Mouse (Mus musculus) kidney, embryonic 16.5 days (tissue): ENCODE measurements around the gene Slc35f4. TPM values are rescaled to one million over a fixed set of nuclear protein-coding genes. Genes with fewer than 3 reads are reported as not detected.
A peak's percentile ranks its signal among the peaks of the same experiment; 100 is the strongest.

Experiments
- ATAC-seq: fragments of 200-750 bp; cut with Nextera tagmentation; 2 replicates; pipeline ENCODE4 v1.8.0; 2017; ENCODE audit warnings: moderate TSS enrichment; ENCODE audit not compliant: low FRiP score, low TSS enrichment
- H3K27ac ChIP-seq: fragments of 300-500 bp; sonication (generic); 2 replicates; pipeline ENCODE4 v1.5.1; 2014; ENCODE audit warnings: low read length
- H3K27me3 ChIP-seq: fragments of 300-500 bp; sonication (generic); 2 replicates; pipeline ENCODE4 v1.6.1; 2014; ENCODE audit warnings: low read length, control low read depth, mixed read lengths; ENCODE audit not compliant: insufficient read depth
- H3K36me3 ChIP-seq: fragments of 300-500 bp; sonication (generic); 2 replicates; pipeline ENCODE4 v1.6.1; 2014; ENCODE audit warnings: low read length, control low read depth, mixed read lengths; ENCODE audit not compliant: insufficient read depth
- H3K4me1 ChIP-seq: fragments of 300-500 bp; sonication (generic); 2 replicates; pipeline ENCODE4 v1.6.1; 2014; ENCODE audit warnings: low read length, control low read depth, mixed read lengths; ENCODE audit not compliant: insufficient read depth
- H3K4me2 ChIP-seq: fragments of 300-500 bp; sonication (generic); replicated peaks from 2 replicates; pipeline ENCODE4 v1.6.1; 2014; ENCODE audit warnings: low read depth, low read length
- H3K4me3 ChIP-seq: fragments of 300-500 bp; sonication (generic); 2 replicates; pipeline ENCODE4 v1.5.1; 2014; ENCODE audit warnings: mild to moderate bottlenecking, low read length
- H3K9ac ChIP-seq: fragments of 300-500 bp; sonication (generic); replicated peaks from 2 replicates; pipeline ENCODE4 v1.6.1; 2014; ENCODE audit warnings: low read length
- H3K9me3 ChIP-seq: fragments of 300-500 bp; sonication (generic); 2 replicates; pipeline ENCODE4 v1.6.1; 2016; ENCODE audit warnings: low read length, control low read depth
- WGBS: fragments of 180-500 bp; shearing (Covaris S2); extraction: QIAGEN DNeasy Blood & Tissue Kit; methylation state at CpG from one replicate; pipeline ENCODE4 v1.1.7; 2014; 5-methylcytosine and 5-hydroxymethylcytosine counted together
- polyA plus RNA-seq: library from polyadenylated mRNA; unstranded; fragments of >200 nt; fragmentation: Nextera tagmentation; extraction: Ambion mirVana; gene quantifications from 2 replicates; pipeline ENCODE4 v1.2.1, GENCODE M21; 2015

Slc35f4 gene
- not detected in 2 replicates for polyA plus RNA-seq

- H3K27ac ChIP-seq = no peak within 1 kb of the TSS
- peaks cover 7% of the 10 kb centered on the region; the same call in 1 of the 2 replicates for H3K4me1 ChIP-seq
- ATAC-seq = no peak
- 9% methylated on average over 6 of the region's 6 CpGs for WGBS
- H3K4me3 ChIP-seq = peak within 1 kb of the TSS; percentile 32
- H3K9ac ChIP-seq = no peak within 1 kb of the TSS
- peak within 1 kb of the TSS; percentile 53 for H3K4me2 ChIP-seq
- no peaks in the 10 kb centered on the region for H3K36me3 ChIP-seq
- no peaks in the 10 kb centered on the region for H3K9me3 ChIP-seq
- H3K27me3 ChIP-seq = peaks cover 6% of the 10 kb centered on the region
Observed at GRCm38 (mm10) chr14:49525931-49526291, at the start of gene Slc35f4. Gene Slc35f4 (minus strand): TSS chr14:49526046.

DNA sequence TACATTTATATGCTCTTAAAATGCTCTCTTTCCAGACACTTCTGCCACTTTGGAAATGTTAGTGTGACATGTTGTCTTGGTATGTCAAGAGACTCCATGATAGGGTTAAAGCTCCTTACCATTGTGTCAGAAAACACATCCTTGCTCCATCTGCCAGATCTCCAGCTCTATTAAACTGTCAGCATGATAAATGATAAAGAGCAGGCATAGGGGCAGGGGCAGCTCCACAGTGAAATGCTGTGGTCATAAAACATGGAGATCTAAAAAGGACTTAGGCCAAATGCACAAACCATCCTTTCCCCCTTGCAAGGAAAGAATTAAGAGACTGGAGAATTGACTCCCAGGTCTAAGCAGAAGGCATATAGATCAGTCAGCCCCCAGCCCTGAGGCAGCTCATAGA, 42.5 kb upstream of the Slc35f4 start:
- no peak overlapping the region for H3K4me3 ChIP-seq
- no peak overlapping the region for H3K9ac ChIP-seq
- H3K9me3 ChIP-seq = no peaks in the 10 kb centered on the region
- no peaks in the 10 kb centered on the region for H3K36me3 ChIP-seq
- no peak overlapping the region for H3K27ac ChIP-seq
- no peaks in the 10 kb centered on the region for H3K27me3 ChIP-seq
- no peak overlapping the region for H3K4me2 ChIP-seq
- ATAC-seq = no peak
- no peaks in the 10 kb centered on the region for H3K4me1 ChIP-seq

- Histone ChIP-seq H3K9ac (no peak overlapping the region), H3K4me3 (no peak overlapping the region), H3K36me3 (no peaks in the 10 kb centered on the region), H3K4me1 (no peaks in the 10 kb centered on the region), H3K27ac (no peak overlapping the region), H3K4me2 (no peak overlapping the region), H3K9me3 (no peaks in the 10 kb centered on the region), H3K27me3 (no peaks in the 10 kb centered on the region)
- no peak for ATAC-seq
- WGBS = 65% methylated on average over 2 of the region's 2 CpGs
Observed at GRCm38 (mm10) chr14:49560706-49561105, 34.9 kb upstream of the Slc35f4 start.

- no peak overlapping the region for H3K4me2 ChIP-seq
- H3K4me1 ChIP-seq = no peaks in the 10 kb centered on the region
- H3K9ac ChIP-seq = no peak overlapping the region
- no peak for ATAC-seq
- 35% methylated on average over 1 of the region's 1 CpGs for WGBS
- H3K27me3 ChIP-seq = no peaks in the 10 kb centered on the region
- H3K4me3 ChIP-seq = no peak overlapping the region
- H3K9me3 ChIP-seq = no peaks in the 10 kb centered on the region
- no peaks in the 10 kb centered on the region for H3K36me3 ChIP-seq
- no peak overlapping the region for H3K27ac ChIP-seq
Observed at GRCm38 (mm10) chr14:49540104-49540503, 14.3 kb upstream of the Slc35f4 start.

DNA sequence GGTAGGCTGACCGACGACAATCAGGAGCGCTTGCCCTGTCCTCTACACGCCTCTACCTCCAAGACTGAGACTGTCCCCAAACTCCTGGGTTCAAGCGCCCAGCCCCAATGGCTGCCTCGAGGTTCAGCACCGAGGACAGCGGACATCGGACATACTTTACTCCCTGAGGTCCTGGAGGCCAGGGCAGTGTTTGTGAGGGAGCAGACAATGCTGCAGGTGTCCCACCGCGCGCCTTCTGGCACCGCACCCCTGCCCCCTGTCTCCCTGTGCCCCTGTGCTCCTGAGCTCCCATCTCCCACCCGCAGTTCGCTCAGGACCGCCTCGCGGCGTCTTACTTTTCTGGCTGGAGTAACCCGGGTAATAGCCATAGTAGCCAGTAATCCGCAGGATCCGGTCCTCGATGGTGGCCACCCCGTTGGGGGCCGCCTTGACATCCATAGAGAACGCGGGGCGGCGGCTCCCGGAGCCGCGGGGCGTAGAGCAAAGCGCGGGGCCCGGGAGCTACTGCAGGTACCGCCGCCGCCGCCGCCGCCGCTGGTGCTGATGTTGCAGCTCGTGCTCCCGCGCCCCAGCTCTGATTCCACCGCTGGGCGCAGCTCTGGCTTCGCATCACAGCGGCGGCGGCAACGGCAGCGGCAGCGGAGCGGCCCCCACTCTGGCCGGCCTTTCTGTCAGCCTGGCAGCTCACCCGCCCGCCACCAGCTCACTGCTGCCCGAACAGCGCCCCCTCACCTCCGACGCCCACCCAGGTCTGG, 493 bp downstream of the Slc35f4 start:
- WGBS = 1% methylated on average over 62 of the region's 63 CpGs
- H3K27me3 ChIP-seq = peaks cover 6% of the 10 kb centered on the region
- H3K9ac ChIP-seq = no peak overlapping the region
- H3K4me3 ChIP-seq = peak overlapping the region; percentile 32
- H3K4me2 ChIP-seq = peak overlapping the region; percentile 53
- H3K27ac ChIP-seq = no peak overlapping the region
- peaks cover 7% of the 10 kb centered on the region; the same call in 1 of the 2 replicates for H3K4me1 ChIP-seq
- H3K36me3 ChIP-seq = no peaks in the 10 kb centered on the region
- H3K9me3 ChIP-seq = no peaks in the 10 kb centered on the region
- peak; percentile 100 for ATAC-seq

DNA sequence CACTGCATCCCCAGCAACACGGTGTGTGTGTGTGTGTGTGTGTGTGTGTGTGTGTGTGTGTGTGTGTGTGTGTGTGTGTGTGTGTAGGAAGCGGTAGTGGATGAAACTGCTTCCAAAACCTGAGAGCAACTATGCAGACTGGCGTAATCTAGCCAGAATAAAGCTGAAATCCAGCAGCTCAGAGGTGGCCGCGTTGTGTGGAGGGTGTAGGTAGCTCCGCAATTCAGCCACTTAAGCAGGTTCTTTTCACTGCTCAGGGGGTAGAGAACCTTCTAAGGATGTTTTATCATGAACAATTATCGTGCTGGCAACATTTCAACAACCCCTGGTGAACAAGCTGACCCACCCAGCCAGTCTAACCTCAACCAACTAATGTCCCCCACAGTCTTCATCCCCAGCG, 1.2 kb downstream of the Slc35f4 start:
- H3K4me1 ChIP-seq = peaks cover 7% of the 10 kb centered on the region; the same call in 1 of the 2 replicates
- peaks cover 6% of the 10 kb centered on the region for H3K27me3 ChIP-seq
- 68% methylated on average over 8 of the region's 8 CpGs for WGBS
- no peak overlapping the region for H3K4me2 ChIP-seq
- no peak overlapping the region for H3K4me3 ChIP-seq
- H3K9ac ChIP-seq = no peak overlapping the region
- 0 out of 2 replicates have a peak, but pooled peaks have one; percentile 8 for ATAC-seq
- H3K9me3 ChIP-seq = no peaks in the 10 kb centered on the region
- no peak overlapping the region for H3K27ac ChIP-seq
- no peaks in the 10 kb centered on the region for H3K36me3 ChIP-seq

DNA sequence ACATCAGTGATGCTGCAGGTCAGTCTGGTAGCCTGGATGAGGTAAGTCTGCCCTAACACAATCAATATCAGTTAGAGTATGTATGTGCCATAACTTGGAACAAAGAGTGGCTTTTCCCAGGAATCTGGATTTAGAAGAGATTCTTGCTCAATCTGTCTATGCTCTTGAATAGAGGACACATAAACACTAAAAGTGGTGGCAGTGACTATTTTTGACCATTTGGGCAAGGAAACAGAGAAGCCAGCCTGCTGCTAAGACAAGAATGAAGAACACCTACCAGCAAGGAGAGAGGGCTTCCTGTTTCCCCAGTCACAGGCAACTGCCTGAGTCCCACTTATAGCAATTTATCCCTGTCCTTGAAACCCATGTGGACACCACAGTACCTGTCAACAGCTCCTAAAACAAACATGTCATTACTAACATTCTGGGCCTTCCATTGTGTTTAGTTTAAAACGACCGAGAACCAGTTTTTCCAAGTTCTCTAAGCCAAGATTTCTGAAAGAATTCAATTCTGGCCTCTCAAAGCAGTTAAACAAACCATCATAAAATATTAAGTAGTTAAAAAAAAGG, 10.7 kb downstream of the Slc35f4 start:
- Histone ChIP-seq H3K4me3 (no peak overlapping the region), H3K27me3 (no peaks in the 10 kb centered on the region), H3K4me2 (no peak overlapping the region), H3K27ac (no peak overlapping the region), H3K4me1 (no peaks in the 10 kb centered on the region), H3K9me3 (no peaks in the 10 kb centered on the region), H3K9ac (no peak overlapping the region), H3K36me3 (no peaks in the 10 kb centered on the region)
- no peak for ATAC-seq
- WGBS = 55% methylated on average over 2 of the region's 2 CpGs

- H3K36me3 ChIP-seq = no peaks in the 10 kb centered on the region
- 40% methylated on average over 2 of the region's 2 CpGs for WGBS
- H3K4me1 ChIP-seq = no peaks in the 10 kb centered on the region
- no peaks in the 10 kb centered on the region for H3K9me3 ChIP-seq
- H3K27ac ChIP-seq = no peak overlapping the region
- no peak overlapping the region for H3K4me2 ChIP-seq
- ATAC-seq = no peak
- no peak overlapping the region for H3K9ac ChIP-seq
- no peak overlapping the region for H3K4me3 ChIP-seq
- H3K27me3 ChIP-seq = no peaks in the 10 kb centered on the region
Observed at GRCm38 (mm10) chr14:49514137-49514536, 11.7 kb downstream of the Slc35f4 start.

DNA sequence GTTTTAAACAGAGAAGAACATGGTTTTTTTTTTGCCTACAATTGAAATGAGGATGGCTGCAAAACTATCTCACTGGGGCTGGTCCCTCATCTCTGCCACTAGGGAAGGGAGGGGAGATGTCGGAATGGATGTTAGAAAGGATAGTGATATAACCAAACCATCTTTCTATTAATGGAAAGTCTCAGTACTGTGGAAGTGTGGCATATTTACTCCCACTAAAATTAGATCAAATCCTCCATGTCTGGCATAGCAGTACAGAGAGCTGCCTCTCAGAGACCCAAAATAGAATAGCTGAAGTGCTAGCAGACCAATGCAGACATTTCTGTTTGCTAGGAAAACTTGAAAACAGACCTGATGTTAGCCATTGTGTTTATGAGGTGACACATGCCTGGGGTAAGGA, 30.7 kb downstream of the Slc35f4 start:
- Histone ChIP-seq H3K4me1 (no peaks in the 10 kb centered on the region), H3K4me3 (no peak overlapping the region), H3K27ac (no peak overlapping the region), H3K36me3 (no peaks in the 10 kb centered on the region), H3K27me3 (no peaks in the 10 kb centered on the region), H3K4me2 (no peak overlapping the region), H3K9me3 (no peaks in the 10 kb centered on the region), H3K9ac (no peak overlapping the region)
- no peak for ATAC-seq
- WGBS = 89% methylated on average over 1 of the region's 1 CpGs

DNA sequence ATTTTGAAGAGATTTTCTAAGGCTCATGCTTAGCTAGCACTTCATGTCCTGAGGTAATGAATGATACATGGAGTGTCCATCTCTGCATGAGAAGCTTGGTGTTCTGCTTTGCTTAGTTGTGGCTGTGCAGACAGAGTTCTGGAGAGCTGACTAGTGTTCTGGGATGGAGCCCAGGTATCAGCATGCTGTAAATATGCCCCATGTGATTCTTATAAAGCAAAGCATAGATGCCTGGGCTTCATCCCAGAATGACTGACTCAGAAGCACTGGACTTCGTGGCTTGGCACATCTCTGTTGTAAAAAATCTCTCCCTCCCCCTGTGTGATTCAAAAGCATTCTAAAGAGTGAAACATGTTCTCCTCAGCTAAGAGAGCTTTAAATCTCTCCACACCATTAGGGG, 32.1 kb downstream of the Slc35f4 start:
- Histone ChIP-seq H3K9me3 (no peaks in the 10 kb centered on the region), H3K36me3 (no peaks in the 10 kb centered on the region), H3K4me1 (no peaks in the 10 kb centered on the region), H3K4me2 (no peak overlapping the region), H3K27ac (no peak overlapping the region), H3K4me3 (no peak overlapping the region), H3K27me3 (no peaks in the 10 kb centered on the region), H3K9ac (no peak overlapping the region)
- no peak for ATAC-seq
- 55% methylated on average over 1 of the region's 1 CpGs for WGBS
